Mouse (Mus musculus) liver, postnatal 0 days (tissue): ENCODE measurements at regions not wholly inside any gene's neighbourhood (a gene's known extent, or its start where the extent isn't known, plus 50 kb on each side); places are given as distances from the start of the nearest gene placed in this dataset.

Experiments
- ATAC-seq: fragments of 200-750 bp; cut with Nextera tagmentation; 2 replicates; pipeline ENCODE4 v1.8.0; 2017; ENCODE audit warnings: mild to moderate bottlenecking, moderate library complexity
- DNase-seq: peaks from one replicate; pipeline ENCODE4 v3.0.0-alpha.2; 2016
- H3K27ac ChIP-seq: fragments of 300-500 bp; sonication (generic); 2 replicates; pipeline ENCODE4 v1.5.1; 2014; ENCODE audit warnings: antibody characterized with exemption, moderate library complexity, mild to moderate bottlenecking, low read depth
- H3K27me3 ChIP-seq: fragments of 300-500 bp; sonication (generic); 2 replicates; pipeline ENCODE4 v1.6.1; 2014; ENCODE audit warnings: low read length, control low read depth, mixed read lengths; ENCODE audit not compliant: insufficient read depth
- H3K36me3 ChIP-seq: fragments of 300-500 bp; sonication (generic); replicated peaks from 2 replicates; pipeline ENCODE4 v1.6.1; 2014; ENCODE audit warnings: mild to moderate bottlenecking, control low read depth, low read length, moderate library complexity, mixed read lengths; ENCODE audit not compliant: insufficient read depth
- H3K4me1 ChIP-seq: fragments of 300-500 bp; sonication (generic); 2 replicates; pipeline ENCODE4 v1.6.1; 2014; ENCODE audit warnings: antibody characterized with exemption, mild to moderate bottlenecking, control low read depth; ENCODE audit not compliant: insufficient read depth
- H3K4me2 ChIP-seq: fragments of 300-500 bp; sonication (generic); 2 replicates; pipeline ENCODE4 v1.6.1; 2014; ENCODE audit warnings: low read depth, mild to moderate bottlenecking, low read length, moderate library complexity, mixed read lengths
- H3K4me3 ChIP-seq: fragments of 300-500 bp; sonication (generic); 2 replicates; pipeline ENCODE4 v1.5.1; 2014; ENCODE audit warnings: low read depth, low read length
- H3K9ac ChIP-seq: fragments of 300-500 bp; sonication (generic); replicated peaks from 2 replicates; pipeline ENCODE4 v1.6.1; 2014; ENCODE audit warnings: mild to moderate bottlenecking, moderate library complexity
- H3K9me3 ChIP-seq: fragments of 300-500 bp; sonication (generic); 2 replicates; pipeline ENCODE4 v1.6.1; 2016; ENCODE audit warnings: mild to moderate bottlenecking, control low read depth, low read length, mixed read lengths
- CTCF ChIP-seq: sonication (generic); IDR thresholded peaks from 2 replicates; pipeline ENCODE4 v1.5.1; 2016; ENCODE audit warnings: antibody characterized with exemption, low read depth
- EP300 ChIP-seq: IDR thresholded peaks from 2 replicates; pipeline ENCODE4 v1.6.1; 2016; ENCODE audit warnings: antibody characterized with exemption, low read depth, mild to moderate bottlenecking
- WGBS: fragments of 180-500 bp; shearing (Covaris S2); extraction: QIAGEN DNeasy Blood & Tissue Kit; methylation state at CpG from one replicate; pipeline ENCODE4 v1.1.7; 2014; ENCODE audit not compliant: insufficient replicate concordance; 5-methylcytosine and 5-hydroxymethylcytosine counted together

DNA sequence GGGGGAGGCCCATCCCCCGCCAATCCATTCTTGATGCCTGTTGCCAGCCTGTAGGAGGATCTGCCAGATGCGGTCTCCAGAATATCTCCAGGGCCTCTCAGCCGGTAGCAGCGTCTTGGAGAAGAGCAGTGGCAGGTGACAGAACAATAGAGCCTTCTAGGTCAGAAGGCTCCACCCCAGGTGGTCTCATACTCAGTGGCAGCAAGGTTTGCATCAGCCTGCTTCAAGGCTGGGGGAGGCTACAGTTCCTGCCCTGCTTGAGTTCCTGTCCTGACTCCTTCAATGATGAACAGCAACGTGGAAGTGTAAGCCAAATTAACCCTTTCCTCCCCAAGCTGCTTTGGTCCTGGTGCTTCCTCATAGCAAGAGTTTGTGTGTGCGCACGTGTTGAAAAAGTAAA is 213.8 kb downstream of the Rpap3 start:
- Histone ChIP-seq H3K9ac (no peak overlapping the region), H3K4me3 (no peak overlapping the region), H3K4me1 (no peaks in the 10 kb centered on the region), H3K4me2 (no peak overlapping the region), H3K27ac (no peak overlapping the region), H3K9me3 (peaks cover 7% of the 10 kb centered on the region), H3K27me3 (no peaks in the 10 kb centered on the region), H3K36me3 (no peaks in the 10 kb centered on the region)
- no peak for TF ChIP-seq CTCF
- no peak for TF ChIP-seq EP300
- 71% methylated on average over 7 of the region's 7 CpGs for WGBS
- DNase-seq (no peak), ATAC-seq (no peak)

DNA sequence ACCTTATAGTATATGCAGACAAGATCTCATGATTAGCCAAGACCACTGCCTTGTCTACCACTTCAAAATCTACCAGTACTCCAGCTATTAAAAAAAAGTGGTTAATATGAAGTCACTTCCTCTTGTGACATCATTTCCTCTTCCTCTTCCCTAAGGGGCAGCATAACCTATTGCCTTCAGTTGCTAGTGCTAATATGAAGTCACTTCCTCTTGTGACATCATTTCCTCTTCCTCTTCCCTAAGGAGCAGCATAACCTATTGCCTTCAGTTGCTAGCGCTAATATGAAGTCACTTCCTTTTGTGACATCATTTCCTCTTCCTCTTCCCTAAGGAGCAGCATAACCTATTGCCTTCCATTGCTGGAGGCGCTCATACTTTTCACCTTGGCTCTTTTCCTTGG is 218.2 kb downstream of the Rpap3 start:
- Histone ChIP-seq H3K27ac (no peak overlapping the region), H3K4me1 (no peaks in the 10 kb centered on the region), H3K9me3 (peaks cover 7% of the 10 kb centered on the region), H3K4me2 (no peak overlapping the region), H3K4me3 (no peak overlapping the region), H3K36me3 (no peaks in the 10 kb centered on the region), H3K27me3 (no peaks in the 10 kb centered on the region), H3K9ac (no peak overlapping the region)
- TF ChIP-seq EP300 = no peak
- no peak for TF ChIP-seq CTCF
- ATAC-seq (no peak), DNase-seq (no peak)
- 76% methylated on average over 2 of the region's 2 CpGs for WGBS

DNA sequence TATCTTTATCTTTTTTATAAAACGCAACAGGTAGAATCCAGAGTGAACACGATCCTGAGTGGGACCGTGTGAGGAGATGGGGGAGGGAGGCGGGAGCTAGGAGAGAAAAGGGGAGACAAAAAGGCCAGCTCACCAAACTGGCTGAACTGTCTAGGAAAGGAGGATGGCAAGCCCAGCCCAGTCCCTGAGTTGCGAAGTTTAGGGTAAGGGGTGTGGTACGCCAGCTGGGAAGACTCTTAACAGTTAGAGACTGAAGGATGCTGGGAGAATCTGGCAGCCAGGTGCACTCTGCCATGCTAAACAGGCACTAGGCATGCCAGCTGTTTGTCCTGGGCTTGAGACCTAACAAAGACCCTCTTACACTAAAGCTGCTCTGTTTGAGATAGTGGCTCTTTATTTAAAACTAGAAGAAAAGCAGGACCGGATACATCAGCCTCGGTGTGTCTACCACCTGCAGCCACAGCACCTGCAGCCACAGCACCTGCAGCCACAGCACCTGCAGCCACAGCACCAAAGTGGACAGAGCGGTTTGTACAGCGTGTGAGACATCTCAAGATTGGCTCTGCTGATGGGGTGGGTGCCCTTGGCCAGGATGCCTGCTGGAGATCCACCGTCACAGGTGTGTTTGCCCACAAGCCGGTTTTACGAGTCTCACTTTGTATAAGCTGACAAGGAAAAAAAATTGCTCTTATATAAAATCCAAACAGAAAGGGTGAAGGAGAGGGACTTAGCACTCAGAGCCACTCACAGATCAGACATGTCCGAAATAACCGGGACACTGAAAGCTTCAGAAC is 225.1 kb upstream of the Amigo2 start:
- TF ChIP-seq EP300 = no peak
- TF ChIP-seq CTCF = no peak
- no peak for DNase-seq
- no peak overlapping the region for H3K4me2 ChIP-seq
- no peaks in the 10 kb centered on the region for H3K9me3 ChIP-seq
- no peak overlapping the region for H3K27ac ChIP-seq
- H3K4me1 ChIP-seq = peaks cover 6% of the 10 kb centered on the region; the same call in 1 of the 2 replicates
- H3K4me3 ChIP-seq = no peak overlapping the region
- ATAC-seq = no peak
- no peaks in the 10 kb centered on the region for H3K36me3 ChIP-seq
- H3K27me3 ChIP-seq = no peaks in the 10 kb centered on the region
- no peak overlapping the region for H3K9ac ChIP-seq
- 80% methylated on average over 15 of the region's 15 CpGs for WGBS

DNA sequence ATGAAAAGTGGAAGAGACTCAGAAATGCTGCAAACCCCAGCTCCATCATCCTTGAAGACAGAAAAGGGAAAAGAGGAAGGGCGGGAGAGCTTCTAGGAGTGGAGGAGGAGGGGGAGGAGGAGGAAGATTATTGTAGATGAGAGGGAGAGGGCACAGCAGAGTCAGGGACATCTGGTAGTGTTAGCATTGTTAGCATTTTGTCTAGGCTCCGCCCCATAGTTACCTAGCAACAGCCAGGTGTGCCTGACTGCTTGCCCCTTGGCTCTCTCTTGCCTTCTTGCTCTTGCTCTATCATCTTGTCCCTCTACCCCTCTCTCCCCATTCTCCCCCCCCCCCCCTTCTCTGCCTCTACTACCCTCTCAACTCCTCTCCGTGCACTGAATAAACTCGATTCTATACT is 224.4 kb upstream of the Amigo2 start:
- H3K27ac ChIP-seq = no peak overlapping the region
- H3K27me3 ChIP-seq = no peaks in the 10 kb centered on the region
- no peaks in the 10 kb centered on the region for H3K9me3 ChIP-seq
- H3K4me1 ChIP-seq = peaks cover 6% of the 10 kb centered on the region; the same call in 1 of the 2 replicates
- ATAC-seq = no peak
- H3K36me3 ChIP-seq = no peaks in the 10 kb centered on the region
- WGBS = 90% methylated on average over 4 of the region's 4 CpGs
- H3K9ac ChIP-seq = no peak overlapping the region
- H3K4me3 ChIP-seq = no peak overlapping the region
- H3K4me2 ChIP-seq = no peak overlapping the region
- no peak for TF ChIP-seq EP300
- TF ChIP-seq CTCF = no peak
- no peak for DNase-seq

DNA sequence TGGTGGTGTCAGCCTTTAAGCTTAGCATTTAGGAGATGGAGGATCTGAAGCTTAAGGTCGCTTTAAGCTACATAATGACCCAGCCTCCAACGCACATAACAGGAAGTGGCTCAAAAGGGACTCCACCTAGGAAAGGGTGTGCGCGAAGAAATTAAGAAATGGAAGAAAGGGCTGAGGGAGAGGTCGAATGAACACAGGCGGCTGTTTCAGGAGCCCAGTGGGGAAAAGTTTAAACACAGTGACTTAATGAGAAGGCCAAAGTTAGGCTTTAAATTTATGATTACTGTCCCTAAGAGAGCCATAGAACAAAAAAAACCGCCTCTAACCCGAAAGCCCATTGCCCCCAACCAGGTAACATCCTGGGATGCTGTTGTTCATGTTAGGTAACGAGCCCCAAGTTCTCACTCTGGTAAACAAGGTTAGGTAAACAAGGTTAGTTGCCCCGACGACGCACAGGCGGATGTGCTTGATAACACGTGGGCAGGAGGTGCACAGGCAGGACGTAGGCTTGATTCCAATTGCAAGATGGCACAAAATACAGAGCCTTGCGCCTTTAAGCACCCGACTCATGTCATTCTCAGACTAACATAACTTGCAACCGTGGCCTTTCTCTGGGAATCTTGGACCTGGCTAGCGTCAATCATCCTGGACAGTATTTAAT is 222.7 kb upstream of the Amigo2 start:
- Histone ChIP-seq H3K4me1 (peaks cover 13% of the 10 kb centered on the region; the same call in 1 of the 2 replicates), H3K4me2 (no peak overlapping the region), H3K27me3 (no peaks in the 10 kb centered on the region), H3K9ac (no peak overlapping the region), H3K9me3 (no peaks in the 10 kb centered on the region), H3K36me3 (no peaks in the 10 kb centered on the region), H3K27ac (no peak overlapping the region), H3K4me3 (no peak overlapping the region)
- ATAC-seq (no peak), DNase-seq (no peak)
- TF ChIP-seq EP300 = no peak
- TF ChIP-seq CTCF = no peak
- 60% methylated on average over 19 of the region's 19 CpGs for WGBS

DNA sequence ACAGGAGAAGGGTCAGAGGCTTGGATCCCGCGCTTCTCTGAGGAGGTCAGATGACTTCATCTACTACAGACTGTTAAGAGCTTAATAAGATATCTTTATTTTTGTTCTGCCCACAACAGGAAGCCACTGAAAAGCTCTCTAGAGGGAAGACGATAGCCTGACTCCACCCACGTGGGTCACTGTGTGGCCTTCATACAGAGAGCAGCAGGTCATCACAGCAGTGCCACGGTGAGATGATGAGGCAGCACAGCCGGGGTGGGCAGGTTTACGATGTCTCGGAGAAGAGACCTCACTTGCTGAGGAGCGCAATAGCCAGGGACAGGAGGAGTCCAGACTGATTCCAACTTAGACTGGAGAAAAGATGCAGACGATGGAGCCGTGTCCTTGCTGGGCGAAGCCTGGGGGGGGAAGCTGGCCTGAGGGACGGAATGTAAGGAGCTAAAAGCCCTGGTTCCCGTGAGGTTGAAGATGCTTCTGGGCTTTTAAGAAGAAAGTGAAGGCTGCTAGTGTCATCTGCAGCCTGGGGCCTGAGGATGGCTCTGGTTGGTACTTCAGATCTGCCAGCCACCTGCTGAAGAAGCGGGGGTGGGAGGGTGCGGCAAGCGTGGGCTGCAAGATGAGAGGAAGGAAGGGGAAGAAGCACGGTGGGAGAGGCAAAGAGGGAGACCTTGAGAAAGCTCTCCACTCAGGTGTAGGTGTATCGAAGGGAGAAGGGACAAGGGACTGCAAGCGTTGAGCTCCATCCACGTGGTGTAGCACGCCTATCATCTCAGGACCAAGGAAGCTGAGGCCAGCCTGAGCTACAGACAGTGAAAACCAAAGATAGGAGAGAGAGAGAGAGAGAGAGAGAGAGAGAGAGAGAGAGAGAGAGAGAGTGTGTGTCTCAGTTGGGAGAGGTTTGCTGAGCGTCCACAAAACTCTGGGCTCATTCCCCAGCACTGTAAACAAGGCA is 221.9 kb upstream of the Amigo2 start:
- TF ChIP-seq CTCF (no peak), EP300 (no peak)
- Histone ChIP-seq H3K9me3 (no peaks in the 10 kb centered on the region), H3K27me3 (no peaks in the 10 kb centered on the region), H3K27ac (peak overlapping the region; percentile 7; the same call in 1 of the 2 replicates), H3K4me3 (no peak overlapping the region), H3K36me3 (no peaks in the 10 kb centered on the region), H3K4me1 (peaks cover 13% of the 10 kb centered on the region; the same call in 1 of the 2 replicates), H3K9ac (no peak overlapping the region), H3K4me2 (0 out of 2 replicates have a peak overlapping the region, but pooled peaks have one; percentile 1)
- 41% methylated on average over 23 of the region's 23 CpGs for WGBS
- no peak for DNase-seq
- ATAC-seq = peak; percentile 17; the same call in 1 of the 2 replicates
